Mouse (Mus musculus) Muller cell, postnatal 12 days (primary cell): ENCODE measurements around the gene Clcf1.
A peak's percentile ranks its signal among the peaks of the same experiment; 100 is the strongest.

Experiments
- DNase-seq: peaks from one replicate; pipeline ENCODE4 v3.0.0-alpha.2; 2015; ENCODE audit errors: inconsistent ontology term

The Clcf1 gene

DNA sequence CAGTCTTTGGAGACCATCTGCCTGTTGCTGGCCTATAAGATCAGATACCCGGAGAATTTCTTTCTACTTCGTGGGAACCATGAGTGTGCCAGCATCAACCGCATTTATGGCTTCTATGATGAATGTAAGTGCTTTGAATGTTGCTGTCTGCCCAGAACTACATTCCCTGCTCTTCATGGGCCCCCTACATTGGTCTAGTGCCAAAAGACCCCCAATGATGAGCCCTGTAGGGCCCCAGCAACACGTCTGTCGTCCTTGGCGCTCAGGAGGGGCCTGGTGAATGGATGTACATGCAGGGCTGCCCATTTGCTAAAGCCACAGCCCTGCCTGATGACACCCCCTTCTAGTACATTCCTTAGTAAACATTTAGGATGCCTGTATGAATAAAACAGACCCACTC is 20.9 kb upstream of the Clcf1 start:
- DNase-seq: no peak

DNA sequence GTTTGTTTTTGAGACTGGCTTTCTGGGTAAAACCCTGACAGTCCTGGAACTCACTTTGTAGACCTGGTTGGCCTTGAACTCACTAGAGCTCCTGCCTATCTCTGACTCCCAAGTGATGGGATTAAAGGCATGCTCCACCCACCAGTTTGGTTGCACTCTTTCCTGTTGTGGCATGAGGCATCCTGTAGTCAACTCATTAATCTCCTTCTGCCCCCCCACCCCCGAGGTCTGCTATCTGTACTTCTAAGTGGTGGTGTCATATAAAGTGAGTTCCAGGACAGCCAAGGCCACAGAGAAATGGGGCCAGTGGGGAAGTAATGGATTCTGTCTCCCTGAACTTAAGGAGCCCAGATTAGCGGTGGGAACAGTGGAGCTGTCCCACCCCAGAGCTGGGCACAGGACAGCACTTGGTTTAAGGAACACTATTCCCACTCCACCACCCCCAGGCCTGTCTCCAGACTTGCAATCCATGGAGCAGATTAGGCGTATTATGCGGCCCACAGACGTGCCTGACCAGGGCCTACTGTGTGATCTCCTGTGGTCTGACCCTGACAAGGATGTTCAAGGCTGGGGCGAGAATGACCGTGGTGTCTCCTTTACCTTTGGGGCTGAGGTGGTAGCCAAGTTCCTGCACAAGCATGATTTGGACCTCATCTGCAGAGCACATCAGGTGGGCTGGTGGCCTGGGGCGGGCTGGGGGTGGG is 19.9 kb upstream of the Clcf1 start:
- no peak for DNase-seq

DNA sequence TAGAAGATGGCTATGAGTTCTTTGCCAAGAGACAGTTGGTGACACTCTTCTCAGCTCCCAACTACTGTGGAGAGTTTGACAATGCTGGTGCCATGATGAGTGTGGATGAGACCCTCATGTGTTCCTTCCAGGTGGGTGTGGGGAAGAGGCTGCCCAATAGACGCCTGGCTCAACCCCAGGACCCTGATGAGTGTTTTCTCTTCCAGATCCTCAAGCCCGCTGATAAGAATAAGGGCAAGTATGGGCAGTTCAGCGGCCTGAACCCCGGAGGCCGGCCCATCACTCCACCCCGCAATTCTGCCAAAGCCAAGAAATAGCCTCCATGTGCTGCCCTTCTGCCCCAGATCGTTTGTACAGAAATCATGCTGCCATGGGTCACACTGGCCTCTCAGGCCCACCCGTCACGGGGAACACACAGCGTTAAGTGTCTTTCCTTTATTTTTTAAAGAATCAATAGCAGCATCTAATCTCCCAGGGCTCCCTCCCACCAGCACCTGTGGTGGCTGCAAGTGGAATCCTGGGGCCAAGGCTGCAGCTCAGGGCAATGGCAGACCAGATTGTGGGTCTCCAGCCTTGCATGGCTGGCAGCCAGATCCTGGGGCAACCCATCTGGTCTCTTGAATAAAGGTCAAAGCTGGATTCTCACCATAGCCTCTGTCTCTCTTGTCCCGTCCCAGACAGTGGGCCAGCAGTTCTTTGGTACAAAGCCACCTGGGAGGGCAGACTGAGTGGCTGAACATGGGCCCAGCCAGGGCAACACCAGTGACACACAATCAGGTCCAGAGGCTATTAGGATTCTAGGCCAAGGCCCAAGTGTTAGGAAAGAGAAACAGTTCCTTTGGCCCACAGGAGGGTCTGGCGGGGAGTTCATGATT is 19.0 kb upstream of the Clcf1 start:
- peak; percentile 50 for DNase-seq

DNA sequence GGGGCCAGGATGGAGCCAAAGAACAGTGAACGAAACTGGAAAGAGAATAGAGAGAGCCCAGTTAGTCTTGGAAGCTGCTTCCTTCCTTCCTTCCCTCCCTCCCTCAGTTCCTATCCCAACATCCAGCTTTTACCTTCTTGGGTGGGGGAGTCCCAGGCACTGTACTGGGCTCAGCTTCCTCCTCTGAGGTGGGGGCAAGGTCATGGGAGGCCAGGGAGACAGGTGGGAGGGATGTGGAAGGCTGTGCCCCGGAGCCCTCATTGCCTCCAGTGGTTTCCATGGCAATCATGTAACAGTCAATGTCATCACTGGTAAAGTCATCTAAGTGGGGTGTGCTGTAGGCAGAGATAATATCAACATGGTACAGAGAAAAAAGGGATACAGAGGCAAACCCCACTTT is 18.0 kb upstream of the Clcf1 start:
- no peak for DNase-seq

DNA sequence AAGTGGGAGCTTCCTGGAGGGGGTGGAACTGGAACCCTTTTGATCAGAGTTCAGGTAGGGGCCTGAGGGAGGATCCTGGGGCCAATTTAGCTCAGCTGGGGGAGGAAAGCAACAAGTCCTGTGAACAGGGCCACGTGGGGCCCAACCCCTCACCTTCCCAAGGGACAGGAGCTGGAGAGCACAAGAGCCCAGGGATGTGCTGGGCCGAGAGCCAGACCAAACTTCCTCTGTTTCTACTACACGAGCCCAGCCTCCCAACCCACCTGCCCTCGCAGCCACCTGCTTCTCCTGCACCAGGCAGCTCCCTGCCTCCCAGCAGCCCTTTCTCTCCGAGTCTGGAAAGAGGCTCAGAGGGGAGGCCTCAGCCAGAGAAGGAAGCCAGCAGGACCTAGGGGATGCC is 17.5 kb upstream of the Clcf1 start:
- DNase-seq: no peak

DNA sequence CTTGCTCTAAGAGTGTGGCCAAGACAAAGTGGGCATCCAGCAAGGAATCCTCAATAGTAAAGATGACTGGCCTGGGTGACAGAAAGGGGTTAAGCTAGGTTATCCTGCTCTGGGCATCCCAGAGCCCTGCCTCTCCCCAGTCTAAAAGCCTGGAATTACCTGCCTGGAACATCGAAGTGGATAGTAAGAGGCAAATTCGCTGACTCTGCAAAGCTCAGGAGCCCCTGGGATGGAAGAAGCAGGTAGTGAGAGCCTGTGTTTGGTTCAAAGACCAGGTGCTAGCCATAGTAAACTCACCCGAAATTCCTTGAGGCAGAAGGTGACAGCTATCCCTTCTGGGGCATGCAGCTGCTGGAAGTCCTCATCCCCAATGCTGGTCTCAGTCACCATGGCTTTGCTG is 16.9 kb upstream of the Clcf1 start:
- no peak for DNase-seq

DNA sequence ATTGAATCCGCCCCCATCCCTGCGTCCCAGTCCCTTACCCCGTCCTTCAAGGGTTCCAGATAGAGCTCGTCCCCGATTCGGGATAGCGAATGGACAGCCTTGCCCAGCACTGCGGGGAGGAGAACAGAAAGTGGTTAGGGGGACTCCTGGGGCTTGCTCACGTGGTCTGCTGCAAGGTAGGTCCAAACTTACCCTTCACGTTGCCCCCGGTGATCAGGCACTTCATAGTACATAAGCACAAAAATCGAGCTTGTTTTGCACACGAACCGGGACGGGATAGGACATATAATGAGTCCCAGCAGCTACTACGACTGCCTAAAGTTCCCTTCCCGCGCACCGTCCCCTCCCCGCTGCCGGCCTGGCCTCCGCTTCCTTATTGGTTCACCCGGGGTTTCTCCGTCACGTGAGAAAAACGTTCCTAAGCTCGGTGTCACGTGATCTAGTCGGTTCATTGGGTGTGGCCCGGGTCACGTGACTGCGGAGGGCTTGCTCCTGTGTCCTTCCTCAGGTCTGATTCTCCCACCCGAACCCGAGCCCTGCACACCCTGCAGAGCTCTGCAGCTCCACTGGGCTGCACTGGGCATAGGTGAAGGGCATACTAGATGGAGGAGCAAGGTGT is 12.6 kb upstream of the Clcf1 start, which contains the start of gene Rad9a:
TSS of gene Rad9a (minus strand) at position 372 of the 619 bp plus-strand sequence.
- DNase-seq: peak; percentile 94

DNA sequence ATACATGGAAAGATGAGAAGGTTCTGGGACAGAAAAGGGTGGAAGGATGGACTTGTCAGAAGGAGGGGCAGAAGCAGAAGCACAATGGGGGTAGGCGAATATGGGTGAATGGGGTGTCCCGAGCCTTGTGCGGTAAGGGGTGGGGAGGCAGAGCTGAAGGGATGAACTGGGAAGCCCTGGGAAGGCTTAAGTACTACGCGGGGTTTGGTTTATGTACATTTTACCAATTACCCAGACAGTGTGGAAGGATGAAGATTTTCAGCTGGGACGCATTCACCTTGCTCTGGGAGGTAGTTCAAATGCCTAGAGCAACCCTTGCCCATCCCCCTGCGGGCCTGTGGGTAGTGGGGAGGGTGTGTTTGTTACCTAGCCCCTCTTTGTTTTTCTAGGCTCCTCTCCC is 11.9 kb upstream of the Clcf1 start:
- no peak for DNase-seq

DNA sequence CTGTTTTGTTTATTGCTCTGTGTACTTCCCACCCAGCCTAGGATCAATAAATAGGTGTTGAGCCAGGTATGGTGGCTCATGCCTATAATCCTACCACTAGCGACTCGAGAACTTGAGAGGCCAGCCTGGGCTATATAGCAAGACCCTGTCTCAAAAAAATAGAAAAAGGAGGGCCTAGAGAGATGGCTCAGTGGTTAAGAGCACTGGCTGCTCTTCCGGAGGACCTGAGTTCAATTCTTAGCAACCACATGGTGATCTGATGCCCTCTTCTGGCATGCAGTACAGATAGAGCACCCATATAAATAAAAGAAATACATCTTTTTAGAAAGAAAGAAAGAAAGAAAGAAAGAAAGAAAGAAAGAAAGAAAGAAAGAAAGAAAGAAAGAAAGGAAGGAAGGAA is 10.9 kb upstream of the Clcf1 start:
- DNase-seq: no peak

DNA sequence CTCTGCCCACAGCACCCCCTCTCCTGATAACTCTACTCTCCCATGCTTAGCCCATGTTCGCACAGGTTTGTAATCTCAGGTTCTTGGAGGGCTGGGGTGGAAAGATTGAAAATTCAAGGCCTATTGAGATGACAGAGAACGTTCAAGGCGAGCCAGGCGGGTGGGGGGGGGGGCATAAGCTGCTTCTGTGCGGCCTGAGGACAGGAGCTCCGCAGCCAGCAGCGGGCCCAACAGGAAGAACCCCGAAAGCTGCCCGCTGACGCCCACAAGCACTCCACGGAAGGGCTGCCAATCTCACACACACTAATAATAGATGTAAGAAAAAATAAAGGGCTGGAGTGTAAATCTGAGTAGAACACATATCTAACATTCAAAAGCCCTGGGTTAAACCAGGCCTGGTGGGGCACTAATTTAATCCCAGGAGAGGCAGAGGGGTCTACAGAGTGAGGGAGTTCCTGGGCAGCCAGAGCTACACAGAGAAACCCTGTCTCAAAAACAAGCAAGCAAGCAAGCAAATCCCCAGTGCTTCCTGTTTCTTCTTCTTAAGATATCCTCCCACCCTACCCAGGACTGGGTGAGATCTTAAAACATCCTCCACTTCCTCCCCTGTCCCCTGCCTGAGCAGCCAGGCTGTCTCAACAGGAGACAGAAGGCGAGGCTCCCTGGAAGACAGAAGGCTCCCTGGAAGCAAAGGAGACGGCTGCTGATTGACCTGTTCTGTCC is 10.3 kb upstream of the Clcf1 start:
- DNase-seq: no peak

DNA sequence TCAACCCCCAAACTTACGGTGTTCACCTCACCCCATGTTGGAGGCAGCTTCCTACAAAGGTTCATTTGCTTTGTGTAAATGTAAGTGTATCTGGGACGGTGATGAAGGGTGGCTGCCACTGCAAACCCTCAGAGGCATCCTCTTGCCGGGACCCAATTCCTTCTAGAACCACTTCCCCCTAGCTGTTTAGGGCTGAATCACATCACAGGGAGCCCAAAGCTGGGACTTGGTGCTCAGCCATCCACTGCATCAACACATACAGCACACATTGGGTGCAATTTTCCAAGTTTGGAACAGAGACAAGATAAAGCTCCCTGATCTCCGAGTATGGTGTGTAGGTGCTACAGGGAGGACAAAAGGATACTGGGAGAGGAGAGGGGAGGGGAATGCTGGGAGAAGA is 9.1 kb upstream of the Clcf1 start:
- DNase-seq: no peak

DNA sequence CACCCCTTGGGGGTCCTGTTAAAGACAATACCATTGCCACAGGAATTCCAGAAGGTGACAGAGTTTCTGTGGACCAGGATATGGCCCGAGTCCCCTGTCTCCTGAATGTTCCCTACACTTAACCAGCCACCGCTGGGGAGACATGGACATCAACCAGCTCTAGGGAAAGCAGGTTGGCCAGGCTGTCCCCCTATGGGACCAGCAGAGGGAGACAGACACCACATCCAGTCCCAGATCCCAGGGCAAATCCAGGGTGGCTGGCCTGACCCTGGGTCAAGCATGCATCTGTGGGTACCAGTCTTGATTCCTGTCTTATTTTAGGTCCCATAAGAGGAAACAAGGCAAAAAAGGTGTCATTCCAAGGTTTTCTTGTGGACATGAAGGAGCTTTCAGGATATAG is 7.1 kb upstream of the Clcf1 start:
- peak; percentile 77 for DNase-seq

DNA sequence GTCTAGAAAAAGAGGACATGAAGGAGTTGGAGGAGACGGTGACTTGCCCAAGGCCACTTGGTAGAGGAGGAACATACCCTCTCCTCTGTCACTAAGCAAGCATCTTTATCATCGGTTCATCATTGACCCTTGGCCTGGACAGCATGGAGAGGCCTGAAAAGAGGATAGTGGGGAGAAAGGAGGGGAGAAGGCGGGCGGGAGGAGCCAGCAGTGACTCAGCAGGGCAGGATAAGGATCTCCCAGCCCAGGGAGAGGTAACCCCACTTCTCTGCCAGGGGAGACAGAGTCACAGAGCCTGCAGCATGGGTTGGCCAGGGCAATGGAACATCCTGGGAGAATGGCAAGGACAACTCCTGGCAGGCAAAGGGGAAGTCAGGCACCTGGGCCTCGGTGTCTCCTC is 5.5 kb upstream of the Clcf1 start:
- no peak for DNase-seq

DNA sequence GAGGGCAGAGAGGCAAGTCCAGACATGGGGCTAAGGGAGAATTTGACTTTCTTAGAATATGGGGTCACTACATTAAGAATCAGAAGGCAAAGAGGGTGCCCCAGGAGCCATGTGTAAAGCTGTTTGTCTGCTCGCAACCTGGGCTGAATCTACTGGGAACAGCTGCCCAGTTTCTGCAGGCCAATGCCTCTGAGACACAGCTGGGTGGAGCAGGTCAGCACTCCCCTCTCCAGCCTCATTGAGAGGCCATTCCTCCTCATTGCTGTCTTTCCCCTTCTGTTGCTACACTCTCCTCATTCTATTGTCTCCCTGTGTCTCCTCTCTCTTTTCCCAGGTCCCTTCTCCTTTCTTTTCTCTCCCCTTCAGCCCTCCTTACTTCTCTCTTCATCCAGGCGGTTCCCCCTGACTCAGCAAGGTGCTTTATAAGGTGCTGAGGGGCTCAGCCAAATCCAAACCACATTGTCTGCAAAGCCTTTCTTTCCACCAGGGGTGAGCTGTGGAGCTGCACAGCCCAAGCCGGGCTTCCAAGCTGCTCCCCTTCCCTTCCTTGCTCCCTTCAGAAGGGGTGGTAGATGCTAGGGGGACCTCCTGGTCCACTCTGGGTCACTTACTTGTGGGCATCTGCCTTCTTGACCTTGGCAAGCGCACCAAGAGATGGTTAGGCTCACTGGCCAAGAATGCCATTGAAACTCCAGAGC is 2.0 kb upstream of the Clcf1 start:
- no peak for DNase-seq

DNA sequence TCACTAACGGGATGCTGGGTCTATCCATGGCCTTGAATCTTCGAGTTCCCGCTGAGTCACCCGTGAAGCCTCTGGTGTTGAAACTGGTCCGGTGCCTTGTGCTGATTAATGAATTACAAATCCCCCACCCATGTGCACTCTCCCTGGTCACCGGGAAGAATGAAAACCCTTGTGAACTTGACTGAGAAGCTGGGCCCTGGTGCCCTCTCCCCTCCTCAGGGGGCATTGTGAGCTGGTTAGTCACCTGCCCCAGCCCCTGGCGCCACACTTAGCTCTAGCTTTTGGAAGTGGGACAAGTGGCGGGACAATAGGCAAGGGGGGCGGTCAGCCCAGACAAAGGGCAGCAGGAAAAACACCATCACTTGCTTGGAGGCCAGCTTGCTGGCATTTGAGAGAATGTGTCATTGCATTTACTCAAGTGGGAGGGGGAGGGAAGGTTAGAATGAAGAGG is 489 bp upstream of the Clcf1 start:
- peak; percentile 99 for DNase-seq

DNA sequence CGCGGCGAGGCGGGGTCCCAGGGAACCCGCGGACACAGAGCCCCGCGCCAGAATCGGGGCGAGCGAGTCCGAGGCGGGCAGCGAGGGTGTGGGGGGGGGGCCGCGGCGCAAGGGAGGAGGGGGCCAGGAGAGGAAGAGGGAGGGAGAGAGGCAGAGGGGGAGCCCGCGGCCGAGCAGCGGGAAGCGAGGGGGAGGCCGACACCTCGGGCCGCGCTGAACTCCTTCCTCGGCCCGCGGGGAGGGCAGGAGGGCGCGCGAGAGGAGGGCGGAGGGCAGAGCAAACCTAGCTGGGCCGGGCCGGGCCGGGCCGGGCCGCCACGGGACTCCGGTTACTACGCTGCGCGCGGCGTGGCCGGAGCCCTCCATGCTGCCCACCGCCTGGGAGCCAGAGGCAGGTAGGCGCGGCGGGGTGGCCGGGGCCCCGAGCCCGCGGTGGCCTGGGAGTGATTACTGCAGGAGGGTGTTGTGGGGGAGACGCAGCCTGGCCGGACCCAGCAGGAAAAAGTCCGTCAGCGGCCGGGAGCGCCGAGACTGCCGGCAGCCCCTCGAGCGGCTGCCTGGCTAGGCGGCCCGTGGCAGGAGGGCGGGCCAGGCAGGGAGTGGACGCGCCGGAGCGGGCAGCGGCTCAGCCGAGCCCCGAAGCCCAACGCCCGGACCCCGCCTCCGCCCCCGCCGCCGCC is 873 bp downstream of the Clcf1 start:
- peak; percentile 70 for DNase-seq

DNA sequence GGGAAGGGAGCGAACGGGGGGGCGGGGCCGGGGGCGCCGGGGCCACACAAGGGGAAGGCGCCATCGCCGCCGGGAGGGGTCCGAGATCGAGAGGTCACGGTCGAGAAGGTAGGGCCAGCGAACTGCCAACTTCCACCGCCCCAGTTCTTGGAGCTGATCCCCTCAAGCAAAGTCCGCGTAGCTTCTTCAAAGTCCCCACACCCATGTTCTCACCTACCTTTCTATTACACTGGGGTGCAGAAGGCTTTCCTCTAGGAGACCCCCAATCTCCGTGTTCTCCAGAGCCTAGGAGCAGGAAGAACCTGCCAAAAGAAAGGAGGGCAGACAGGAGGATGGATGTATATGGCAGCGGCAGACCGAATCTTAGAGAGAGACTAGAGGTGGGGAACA is 1.4 kb downstream of the Clcf1 start:
- no peak for DNase-seq

DNA sequence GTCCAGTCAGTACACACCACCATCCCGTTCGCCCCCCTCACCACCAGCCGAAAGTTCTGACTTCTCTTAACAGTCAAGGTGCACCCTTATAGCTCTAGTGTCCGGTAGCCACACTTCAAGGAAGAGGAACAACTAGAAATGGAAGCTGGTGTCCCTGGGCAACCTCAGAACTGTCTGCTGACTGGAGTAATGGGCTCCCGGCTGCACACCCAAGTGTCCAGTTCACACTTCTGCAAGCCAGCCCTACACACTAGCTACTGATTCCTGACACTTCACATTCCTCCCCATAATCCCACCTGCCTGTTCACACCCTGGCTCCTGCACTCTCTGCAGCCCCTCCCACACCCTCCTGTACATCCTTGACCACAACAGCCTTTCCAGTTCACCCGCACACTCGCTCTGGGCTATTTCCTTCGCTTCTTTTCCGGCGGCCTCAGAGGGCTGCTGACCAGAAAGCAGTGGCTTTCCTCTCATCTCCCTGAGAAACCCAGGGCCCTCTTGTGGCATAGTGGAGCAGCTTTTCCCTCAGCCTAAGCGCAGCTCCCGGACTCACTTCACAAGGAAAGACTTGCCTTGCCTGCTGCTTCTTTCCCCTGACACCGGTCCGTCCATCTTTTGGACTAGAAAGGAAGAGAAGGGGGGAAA is 2.1 kb downstream of the Clcf1 start:
- DNase-seq: peak; percentile 58

DNA sequence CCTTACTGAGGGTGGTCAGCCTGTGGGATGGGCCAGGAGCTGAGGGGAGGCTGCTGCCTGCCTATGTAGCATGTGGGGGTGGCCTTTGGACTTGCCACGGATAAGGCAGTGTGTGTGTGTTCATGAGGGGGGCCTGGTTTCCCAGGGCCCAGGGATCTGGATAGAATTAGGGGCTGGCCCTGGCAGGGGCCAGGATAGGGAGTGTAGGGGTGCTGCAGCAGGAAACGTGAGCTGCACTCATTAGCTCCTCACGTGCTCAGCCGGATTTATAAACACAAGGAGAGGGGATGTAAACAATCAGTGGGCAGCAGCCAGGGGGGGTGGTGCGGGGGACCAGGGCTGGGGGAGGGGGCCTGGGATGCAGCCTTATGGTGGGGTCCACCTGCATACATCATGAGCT is 3.1 kb downstream of the Clcf1 start:
- DNase-seq: no peak

DNA sequence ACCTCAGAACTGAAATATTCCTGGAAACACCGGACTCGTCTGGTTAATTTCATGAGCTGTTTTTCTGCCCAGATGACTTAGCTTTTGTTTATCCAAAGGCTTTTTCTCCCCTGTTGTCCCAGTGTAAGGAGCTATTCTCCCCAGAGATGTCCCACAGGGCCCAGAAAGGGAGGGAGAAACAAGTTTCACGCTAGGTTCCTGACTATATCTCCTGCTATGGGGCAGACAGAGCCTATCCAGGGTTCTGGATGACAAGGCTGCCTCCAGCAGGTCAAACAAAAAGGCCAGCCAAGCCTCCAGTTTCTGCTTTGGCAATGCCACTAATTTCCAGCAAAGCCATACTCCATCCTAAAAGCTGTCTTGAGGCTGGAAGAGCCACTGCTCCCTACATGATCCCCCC is 3.8 kb downstream of the Clcf1 start:
- no peak for DNase-seq
